Mouse (Mus musculus): ENCODE results near the gene Itga2.

DNA sequence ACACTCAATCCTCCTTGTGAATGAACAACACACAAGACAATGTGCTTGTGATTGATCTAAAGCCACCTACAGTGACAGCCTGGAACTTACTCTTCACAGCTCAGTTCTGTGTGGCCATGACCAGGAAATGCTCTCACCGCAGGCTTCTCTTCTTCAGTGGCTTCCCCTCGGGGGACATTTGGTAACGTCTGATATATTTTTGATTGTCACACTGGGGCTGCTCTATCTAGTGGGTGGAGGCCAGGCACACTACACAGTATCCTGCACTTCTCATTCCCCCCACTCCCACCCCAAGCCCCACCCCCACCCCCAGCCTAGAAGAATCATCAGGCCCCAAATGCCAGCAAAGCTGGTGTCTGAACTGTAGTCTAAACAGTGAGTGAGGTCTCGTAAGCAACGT, 16.1 kb downstream of the Itga2 start:
- no peak for TF ChIP-seq CTCF (IDR thresholded peaks at IDR 0.05; ENCODE audit: low read depth, low read length)
- TF ChIP-seq POLR2A (IDR thresholded peaks at IDR 0.05; ENCODE audit: extremely low read depth, insufficient read depth, low read length) = no peak

Data from liver, adult 2 months (tissue).